Mouse (Mus musculus): ENCODE measurements at regions not wholly inside any gene's neighbourhood (a gene's known extent, or its start where the extent isn't known, plus 50 kb on each side); places are given as distances from the start of the nearest gene placed in this dataset.
A peak's percentile ranks its signal among the peaks of the same experiment; 100 is the strongest.

- DNase-seq, result no peak
These were observed 62.2 kb upstream of the Teddm2 start for GRCm38 (mm10) chr1:153962161-153962720.

GRCm38 (mm10) chr1:153963744-153964342 lies 63.8 kb upstream of the Teddm2 start:
- peak; percentile 66 for DNase-seq

- no peak for DNase-seq
These were observed 69.4 kb upstream of the Teddm2 start for GRCm38 (mm10) chr1:153969401-153969800.

- DNase-seq, result no peak
These were observed 74.3 kb upstream of the Teddm2 start for GRCm38 (mm10) chr1:153974300-153974699.

- no peak for DNase-seq
These were observed 78.1 kb upstream of the Teddm2 start for GRCm38 (mm10) chr1:153977963-153978726.

GRCm38 (mm10) chr1:153980886-153981285 lies 80.9 kb upstream of the Teddm2 start:
- DNase-seq, result peak; percentile 41

- DNase-seq, result no peak
These were observed 85.6 kb upstream of the Teddm2 start for GRCm38 (mm10) chr1:153985595-153985994.

GRCm38 (mm10) chr1:153986632-153987031 lies 86.6 kb upstream of the Teddm2 start:
- no peak for DNase-seq

- no peak for DNase-seq
These were observed 88.3 kb upstream of the Teddm2 start for GRCm38 (mm10) chr1:153988297-153988696.

GRCm38 (mm10) chr1:153990651-153991435 lies 90.8 kb upstream of the Teddm2 start:
- DNase-seq, result no peak

- no peak for DNase-seq
These were observed 92.4 kb upstream of the Teddm2 start for GRCm38 (mm10) chr1:153992466-153992865.

GRCm38 (mm10) chr1:153994871-153995270 lies 94.8 kb upstream of the Teddm2 start:
- DNase-seq, result no peak

GRCm38 (mm10) chr1:153997201-153998181 lies 97.5 kb upstream of the Teddm2 start:
- no peak for DNase-seq

- DNase-seq, result no peak
These were observed 99.7 kb upstream of the Teddm2 start for GRCm38 (mm10) chr1:153999776-154000175.

- DNase-seq, result no peak
These were observed 103.6 kb upstream of the Teddm2 start for GRCm38 (mm10) chr1:154003669-154004068.

- no peak for DNase-seq
These were observed 104.6 kb upstream of the Teddm2 start for GRCm38 (mm10) chr1:154004647-154005046.

GRCm38 (mm10) chr1:154006055-154006454 lies 106.0 kb upstream of the Teddm2 start:
- no peak for DNase-seq

- no peak for DNase-seq
These were observed 107.4 kb upstream of the Teddm2 start for GRCm38 (mm10) chr1:154007440-154007839.

- DNase-seq, result no peak
These were observed 108.7 kb upstream of the Teddm2 start for GRCm38 (mm10) chr1:154008593-154009310.

- DNase-seq, result no peak
These were observed 110.7 kb upstream of the Teddm2 start for GRCm38 (mm10) chr1:154010681-154011080.

- no peak for DNase-seq
These were observed 116.5 kb upstream of the Teddm2 start for GRCm38 (mm10) chr1:154016516-154016915.

Data from lung, postnatal 10 days (tissue).